Mouse (Mus musculus) fibroblast of lung, adult 2 months (primary cell): Measurements from ENCODE around the gene Degs1.

Experiments used
- DNase-seq: peaks from one replicate; pipeline ENCODE4 v3.0.0-alpha.2; 2011; ENCODE audit warnings: low read depth

Degs1 gene

GRCm38 (mm10) chr1:182280577-182280976, 2.0 kb downstream of the Degs1 start:
- no peak for DNase-seq

- no peak for DNase-seq
These were observed 2.6 kb downstream of the Degs1 start for GRCm38 (mm10) chr1:182280046-182280445.

- DNase-seq, result no peak
These were observed 3.2 kb downstream of the Degs1 start for GRCm38 (mm10) chr1:182279436-182279835.

GRCm38 (mm10) chr1:182275109-182275508, 7.5 kb downstream of the Degs1 start:
- DNase-seq, result no peak

- DNase-seq, result no peak
These were observed 11.0 kb downstream of the Degs1 start for GRCm38 (mm10) chr1:182271632-182272031.

GRCm38 (mm10) chr1:182271130-182271529, 11.5 kb downstream of the Degs1 start:
- no peak for DNase-seq

GRCm38 (mm10) chr1:182268317-182268716, 14.3 kb downstream of the Degs1 start:
- no peak for DNase-seq

GRCm38 (mm10) chr1:182266028-182266525, 16.5 kb downstream of the Degs1 start:
- DNase-seq, result no peak

GRCm38 (mm10) chr1:182256041-182256680, 26.4 kb downstream of the Degs1 start:
- DNase-seq, result peak; percentile 88

GRCm38 (mm10) chr1:182255031-182255430, 27.6 kb downstream of the Degs1 start:
- DNase-seq, result no peak

- no peak for DNase-seq
These were observed 28.0 kb downstream of the Degs1 start for GRCm38 (mm10) chr1:182254618-182255017.

- peak; percentile 30 for DNase-seq
These were observed 28.7 kb downstream of the Degs1 start for GRCm38 (mm10) chr1:182253756-182254534.

GRCm38 (mm10) chr1:182252534-182253171, 30.0 kb downstream of the Degs1 start:
- no peak for DNase-seq

GRCm38 (mm10) chr1:182250734-182251133, 31.9 kb downstream of the Degs1 start:
- no peak for DNase-seq

- no peak for DNase-seq
These were observed 33.3 kb downstream of the Degs1 start for GRCm38 (mm10) chr1:182249298-182249697.

GRCm38 (mm10) chr1:182245003-182245402, 37.6 kb downstream of the Degs1 start:
- DNase-seq, result no peak

GRCm38 (mm10) chr1:182238056-182238703, 44.4 kb downstream of the Degs1 start:
- peak; percentile 76 for DNase-seq

GRCm38 (mm10) chr1:182237386-182237785, 45.2 kb downstream of the Degs1 start:
- DNase-seq, result peak; percentile 88

GRCm38 (mm10) chr1:182235174-182235573, 47.4 kb downstream of the Degs1 start:
- no peak for DNase-seq

- no peak for DNase-seq
These were observed 53.2 kb downstream of the Degs1 start for GRCm38 (mm10) chr1:182229381-182229780.

- DNase-seq, result no peak
These were observed 55.3 kb downstream of the Degs1 start for GRCm38 (mm10) chr1:182227141-182227963.
